Mouse (Mus musculus): ENCODE data around the gene Cdc42ep4. TPM values are rescaled to one million over a fixed set of nuclear protein-coding genes. Genes with fewer than 3 reads are reported as not detected.

The Cdc42ep4 gene
- total RNA-seq, 1 experiment = 17.8 TPM

- Histone ChIP-seq H3K36me3 (ENCODE audit: control insufficient read depth, insufficient read depth, low read length, poor library complexity, severe bottlenecking) (no peaks in the 10 kb centered on the region), H3K4me3 (ENCODE audit: insufficient read depth in 1 of 2, low read depth in 1 of 2, low read length in 2 of 2, poor library complexity in 1 of 2, severe bottlenecking in 1 of 2) (no peak overlapping the region), H3K9me3 (ENCODE audit: control insufficient read depth, insufficient read depth, low read depth, low read length) (no peaks in the 10 kb centered on the region), H3K9ac (ENCODE audit: insufficient read depth, low read depth, low read length, poor library complexity, severe bottlenecking) (no peak overlapping the region), H3K27ac (ENCODE audit: insufficient read depth, low read depth, low read length, poor library complexity, severe bottlenecking) (no peak overlapping the region), H3K4me1 (ENCODE audit: control insufficient read depth in 2 of 2, insufficient read depth in 2 of 2, low read length in 2 of 2, poor library complexity in 1 of 2) (peaks cover 0 to 9% of the 10 kb centered on the region in 2 experiments; a peak in 2 of 4 replicates)
- in situ Hi-C loops (cut with MboI; ENCODE audit: low sequenced_read_pairs in 2 of 2, unreplicated experiment in 2 of 2) = no loop called here
- TF ChIP-seq ZNF384 (IDR thresholded peaks at IDR 0.05; ENCODE audit: low read depth, low read length) (no peak), HCFC1 (IDR thresholded peaks at IDR 0.05; ENCODE audit: borderline replicate concordance, insufficient read depth, low read length) (no peak), CHD2 (IDR thresholded peaks at IDR 0.05; ENCODE audit: low read depth, low read length) (no peak), MAFK (IDR thresholded peaks at IDR 0.05; ENCODE audit: insufficient read depth, low read depth, low read length) (no peak), ZC3H11A (IDR thresholded peaks at IDR 0.05; ENCODE audit: borderline replicate concordance, low read depth, low read length) (no peak)
- DNase-seq (ENCODE audit: low read depth, low spot score) = no peak
Observed at GRCm38 (mm10) chr11:113797014-113797983, 45.6 kb upstream of the Cdc42ep4 start.

DNA sequence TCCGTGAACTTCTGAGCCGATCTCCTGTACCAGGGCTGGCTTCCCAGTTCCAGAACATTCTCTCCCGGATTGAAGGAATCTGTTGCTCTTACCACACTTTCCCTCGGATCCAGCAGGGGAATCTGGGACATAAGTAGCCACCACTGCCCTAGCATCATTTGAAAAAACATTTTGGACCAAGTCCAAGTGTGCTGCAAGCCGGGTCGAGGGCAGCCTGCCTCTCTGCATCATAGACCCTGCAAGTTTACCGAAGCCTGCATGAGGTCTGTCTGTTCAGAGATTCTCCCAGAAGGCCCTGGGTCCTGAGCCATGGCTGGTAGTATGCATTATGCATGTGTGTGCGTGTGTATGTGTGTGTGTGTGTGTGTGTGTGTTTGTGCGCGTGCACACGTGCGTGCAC, 44.2 kb upstream of the Cdc42ep4 start:
- Histone ChIP-seq H3K4me1 (ENCODE audit: control insufficient read depth in 2 of 2, insufficient read depth in 2 of 2, low read length in 2 of 2, poor library complexity in 1 of 2) (peaks cover 2 to 15% of the 10 kb centered on the region in 2 experiments; a peak in 2 of 4 replicates), H3K27ac (ENCODE audit: insufficient read depth, low read depth, low read length, poor library complexity, severe bottlenecking) (no peak overlapping the region), H3K9me3 (ENCODE audit: control insufficient read depth, insufficient read depth, low read depth, low read length) (no peaks in the 10 kb centered on the region), H3K36me3 (ENCODE audit: control insufficient read depth, insufficient read depth, low read length, poor library complexity, severe bottlenecking) (no peaks in the 10 kb centered on the region), H3K4me3 (ENCODE audit: insufficient read depth in 1 of 2, low read depth in 1 of 2, low read length in 2 of 2, poor library complexity in 1 of 2, severe bottlenecking in 1 of 2) (no peak overlapping the region), H3K9ac (ENCODE audit: insufficient read depth, low read depth, low read length, poor library complexity, severe bottlenecking) (no peak overlapping the region)
- in situ Hi-C loops (cut with MboI; ENCODE audit: low sequenced_read_pairs in 2 of 2, unreplicated experiment in 2 of 2) = no loop called here
- TF ChIP-seq CHD2 (IDR thresholded peaks at IDR 0.05; ENCODE audit: low read depth, low read length) = no peak
- no peak for TF ChIP-seq HCFC1 (IDR thresholded peaks at IDR 0.05; ENCODE audit: borderline replicate concordance, insufficient read depth, low read length)
- TF ChIP-seq ZNF384 (IDR thresholded peaks at IDR 0.05; ENCODE audit: low read depth, low read length) = no peak
- no peak for TF ChIP-seq MAFK (IDR thresholded peaks at IDR 0.05; ENCODE audit: insufficient read depth, low read depth, low read length)
- no peak for TF ChIP-seq ZC3H11A (IDR thresholded peaks at IDR 0.05; ENCODE audit: borderline replicate concordance, low read depth, low read length)
- DNase-seq (ENCODE audit: low read depth, low spot score) = no peak

- in situ Hi-C loops (cut with MboI; ENCODE audit: low sequenced_read_pairs in 2 of 2, unreplicated experiment in 2 of 2) = no loop called here
- Histone ChIP-seq H3K4me3 (ENCODE audit: insufficient read depth in 1 of 2, low read depth in 1 of 2, low read length in 2 of 2, poor library complexity in 1 of 2, severe bottlenecking in 1 of 2) (no peak overlapping the region), H3K9me3 (ENCODE audit: control insufficient read depth, insufficient read depth, low read depth, low read length) (no peaks in the 10 kb centered on the region), H3K36me3 (ENCODE audit: control insufficient read depth, insufficient read depth, low read length, poor library complexity, severe bottlenecking) (no peaks in the 10 kb centered on the region), H3K27ac (ENCODE audit: insufficient read depth, low read depth, low read length, poor library complexity, severe bottlenecking) (no peak overlapping the region; the same call in 1 of the 2 replicates), H3K9ac (ENCODE audit: insufficient read depth, low read depth, low read length, poor library complexity, severe bottlenecking) (no peak overlapping the region), H3K4me1 (ENCODE audit: control insufficient read depth in 2 of 2, insufficient read depth in 2 of 2, low read length in 2 of 2, poor library complexity in 1 of 2) (peaks cover 5 to 20% of the 10 kb centered on the region in 2 experiments; a peak in 3 of 4 replicates)
- no peak for DNase-seq (ENCODE audit: low read depth, low spot score)
- TF ChIP-seq CHD2 (IDR thresholded peaks at IDR 0.05; ENCODE audit: low read depth, low read length) (no peak), MAFK (IDR thresholded peaks at IDR 0.05; ENCODE audit: insufficient read depth, low read depth, low read length) (no peak), ZC3H11A (IDR thresholded peaks at IDR 0.05; ENCODE audit: borderline replicate concordance, low read depth, low read length) (no peak), HCFC1 (IDR thresholded peaks at IDR 0.05; ENCODE audit: borderline replicate concordance, insufficient read depth, low read length) (no peak), ZNF384 (IDR thresholded peaks at IDR 0.05; ENCODE audit: low read depth, low read length) (no peak)
Observed at GRCm38 (mm10) chr11:113791357-113792215, 39.9 kb upstream of the Cdc42ep4 start.

- peaks cover 10 to 39% of the 10 kb centered on the region in 2 experiments; a peak in 3 of 4 replicates for H3K4me1 ChIP-seq (ENCODE audit: control insufficient read depth in 2 of 2, insufficient read depth in 2 of 2, low read length in 2 of 2, poor library complexity in 1 of 2)
- TF ChIP-seq CHD2 (IDR thresholded peaks at IDR 0.05; ENCODE audit: low read depth, low read length) (no peak), ZC3H11A (IDR thresholded peaks at IDR 0.05; ENCODE audit: borderline replicate concordance, low read depth, low read length) (no peak), HCFC1 (IDR thresholded peaks at IDR 0.05; ENCODE audit: borderline replicate concordance, insufficient read depth, low read length) (no peak), ZNF384 (IDR thresholded peaks at IDR 0.05; ENCODE audit: low read depth, low read length) (no peak), MAFK (IDR thresholded peaks at IDR 0.05; ENCODE audit: insufficient read depth, low read depth, low read length) (no peak)
- in situ Hi-C loops (cut with MboI; ENCODE audit: low sequenced_read_pairs in 2 of 2, unreplicated experiment in 2 of 2) = no loop called here
- H3K27ac ChIP-seq (ENCODE audit: insufficient read depth, low read depth, low read length, poor library complexity, severe bottlenecking) = no peak overlapping the region
- no peaks in the 10 kb centered on the region for H3K36me3 ChIP-seq (ENCODE audit: control insufficient read depth, insufficient read depth, low read length, poor library complexity, severe bottlenecking)
- H3K4me3 ChIP-seq (ENCODE audit: insufficient read depth in 1 of 2, low read depth in 1 of 2, low read length in 2 of 2, poor library complexity in 1 of 2, severe bottlenecking in 1 of 2) = no peak overlapping the region
- no peak for DNase-seq (ENCODE audit: low read depth, low spot score)
- no peaks in the 10 kb centered on the region for H3K9me3 ChIP-seq (ENCODE audit: control insufficient read depth, insufficient read depth, low read depth, low read length)
- H3K9ac ChIP-seq (ENCODE audit: insufficient read depth, low read depth, low read length, poor library complexity, severe bottlenecking) = no peak overlapping the region
Observed at GRCm38 (mm10) chr11:113789101-113789500, 37.4 kb upstream of the Cdc42ep4 start.
